Mouse (Mus musculus): ENCODE data around the gene Sema3f. TPM values are rescaled to one million over a fixed set of nuclear protein-coding genes. Genes with fewer than 3 reads are reported as not detected.
A peak's percentile ranks its signal among the peaks of the same experiment; 100 is the strongest.

Sema3f gene
- polyA plus RNA-seq, 1 experiment from 2014 or later: 6.2 TPM

DNA sequence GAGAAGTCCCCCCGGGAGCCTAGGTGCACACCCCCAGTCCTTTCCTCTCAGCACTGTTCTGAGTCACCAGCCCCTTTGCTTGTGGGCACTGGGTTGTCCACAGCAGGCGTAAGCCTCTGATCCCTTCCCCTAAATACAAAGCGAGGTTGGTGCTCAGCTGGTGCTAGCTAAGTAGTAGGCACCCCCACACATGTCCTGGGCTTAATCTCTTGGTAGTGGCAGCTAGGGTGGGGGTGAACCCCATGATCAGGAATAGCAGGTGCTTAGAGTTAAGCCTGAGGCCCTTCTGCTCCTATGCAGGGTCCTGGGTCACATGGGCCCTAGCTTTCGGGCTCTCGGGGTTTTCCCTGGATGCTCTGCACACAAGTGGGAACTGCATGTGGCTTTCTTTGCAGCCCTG, 53.1 kb downstream of the Sema3f start:
- no peak overlapping the region for H3K9ac ChIP-seq (ENCODE audit: low read length)
- H3K4me3 ChIP-seq (ENCODE audit: control insufficient read depth in 1 of 2, insufficient read depth in 1 of 2, low read depth in 1 of 2, low read length in 2 of 2): no peak overlapping the region
- H3K27ac ChIP-seq (replicated peaks in 1 of 2; ENCODE audit: control insufficient read depth in 1 of 2, insufficient read depth in 1 of 2, low read depth in 2 of 2, low read length in 2 of 2): no peak overlapping the region
- no peaks in the 10 kb centered on the region for H3K4me1 ChIP-seq (ENCODE audit: control insufficient read depth in 2 of 2, insufficient read depth in 2 of 2, low read length in 2 of 2)
- H3K27me3 ChIP-seq (ENCODE audit: control insufficient read depth, insufficient read depth, low read length): no peaks in the 10 kb centered on the region
- H3K9me3 ChIP-seq (ENCODE audit: control insufficient read depth, low read length): no peaks in the 10 kb centered on the region
- no peaks in the 10 kb centered on the region for H3K36me3 ChIP-seq (ENCODE audit: control insufficient read depth, insufficient read depth, low read length)
- 85% methylated on average over 5 of the region's 5 CpGs for WGBS
- ATAC-seq (ENCODE audit: insufficient number of reproducible peaks, insufficient read depth, low FRiP score, low read depth): no peak
- no peak overlapping the region for H3K4me2 ChIP-seq (ENCODE audit: low read length)

DNA sequence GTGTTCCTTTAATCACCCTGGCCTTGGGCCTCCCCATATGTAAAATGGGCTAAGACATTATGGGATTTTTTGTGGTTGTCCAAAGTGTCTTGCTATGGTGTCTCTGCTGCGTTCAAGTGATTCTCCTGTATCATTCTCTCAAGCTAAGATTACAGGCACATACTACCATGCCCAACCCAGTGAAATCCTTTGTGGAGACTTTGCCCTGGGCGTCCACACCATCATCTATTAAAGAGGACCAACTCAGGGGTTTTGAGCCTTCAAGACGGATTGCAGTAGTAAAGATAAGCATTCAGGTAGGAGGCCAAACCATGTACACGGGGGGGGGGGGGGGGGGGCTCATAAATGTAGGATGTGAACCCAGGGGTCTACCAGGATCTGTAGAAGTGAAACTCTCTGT, 55.7 kb downstream of the Sema3f start:
- Histone ChIP-seq H3K9me3 (ENCODE audit: control insufficient read depth, low read length) (no peaks in the 10 kb centered on the region), H3K27me3 (ENCODE audit: control insufficient read depth, insufficient read depth, low read length) (no peaks in the 10 kb centered on the region), H3K4me3 (ENCODE audit: control insufficient read depth in 1 of 2, insufficient read depth in 1 of 2, low read depth in 1 of 2, low read length in 2 of 2) (no peak overlapping the region), H3K36me3 (ENCODE audit: control insufficient read depth, insufficient read depth, low read length) (no peaks in the 10 kb centered on the region), H3K9ac (ENCODE audit: low read length) (no peak overlapping the region), H3K4me1 (ENCODE audit: control insufficient read depth in 2 of 2, insufficient read depth in 2 of 2, low read length in 2 of 2) (peaks cover 3 to 12% of the 10 kb centered on the region in 2 experiments; a peak in 3 of 4 replicates), H3K27ac (replicated peaks in 1 of 2; ENCODE audit: control insufficient read depth in 1 of 2, insufficient read depth in 1 of 2, low read depth in 2 of 2, low read length in 2 of 2) (no peak overlapping the region), H3K4me2 (ENCODE audit: low read length) (no peak overlapping the region)
- no peak for ATAC-seq (ENCODE audit: insufficient number of reproducible peaks, insufficient read depth, low FRiP score, low read depth)
- 70% methylated on average over 4 of the region's 4 CpGs for WGBS

DNA sequence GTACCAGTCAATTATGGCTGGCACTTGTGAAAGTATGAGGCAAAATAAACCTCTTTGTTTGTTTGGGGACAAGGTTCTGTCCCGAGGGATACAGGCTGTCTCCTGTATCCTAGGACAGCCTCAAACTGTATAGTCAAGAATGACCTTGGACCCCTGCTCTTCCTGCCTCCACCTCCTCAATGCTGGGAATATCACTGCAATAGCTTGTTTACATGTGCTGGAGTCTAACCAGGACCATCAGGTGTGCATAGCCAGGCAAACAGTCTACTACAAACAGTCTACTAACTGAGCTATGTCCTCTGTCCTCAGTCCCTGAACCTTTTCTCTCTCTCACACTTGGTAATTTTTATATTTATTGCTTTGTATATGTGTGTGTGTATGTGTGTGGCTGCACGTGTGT, 56.8 kb downstream of the Sema3f start:
- Histone ChIP-seq H3K27me3 (ENCODE audit: control insufficient read depth, insufficient read depth, low read length) (no peaks in the 10 kb centered on the region), H3K4me2 (ENCODE audit: low read length) (no peak overlapping the region), H3K36me3 (ENCODE audit: control insufficient read depth, insufficient read depth, low read length) (no peaks in the 10 kb centered on the region), H3K4me1 (ENCODE audit: control insufficient read depth in 2 of 2, insufficient read depth in 2 of 2, low read length in 2 of 2) (peaks cover 3 to 12% of the 10 kb centered on the region in 2 experiments; a peak in 3 of 4 replicates), H3K9ac (ENCODE audit: low read length) (no peak overlapping the region), H3K4me3 (ENCODE audit: control insufficient read depth in 1 of 2, insufficient read depth in 1 of 2, low read depth in 1 of 2, low read length in 2 of 2) (no peak overlapping the region), H3K9me3 (ENCODE audit: control insufficient read depth, low read length) (no peaks in the 10 kb centered on the region), H3K27ac (replicated peaks in 1 of 2; ENCODE audit: control insufficient read depth in 1 of 2, insufficient read depth in 1 of 2, low read depth in 2 of 2, low read length in 2 of 2) (no peak overlapping the region)
- 77% methylated on average over 2 of the region's 2 CpGs for WGBS
- no peak for ATAC-seq (ENCODE audit: insufficient number of reproducible peaks, insufficient read depth, low FRiP score, low read depth)

DNA sequence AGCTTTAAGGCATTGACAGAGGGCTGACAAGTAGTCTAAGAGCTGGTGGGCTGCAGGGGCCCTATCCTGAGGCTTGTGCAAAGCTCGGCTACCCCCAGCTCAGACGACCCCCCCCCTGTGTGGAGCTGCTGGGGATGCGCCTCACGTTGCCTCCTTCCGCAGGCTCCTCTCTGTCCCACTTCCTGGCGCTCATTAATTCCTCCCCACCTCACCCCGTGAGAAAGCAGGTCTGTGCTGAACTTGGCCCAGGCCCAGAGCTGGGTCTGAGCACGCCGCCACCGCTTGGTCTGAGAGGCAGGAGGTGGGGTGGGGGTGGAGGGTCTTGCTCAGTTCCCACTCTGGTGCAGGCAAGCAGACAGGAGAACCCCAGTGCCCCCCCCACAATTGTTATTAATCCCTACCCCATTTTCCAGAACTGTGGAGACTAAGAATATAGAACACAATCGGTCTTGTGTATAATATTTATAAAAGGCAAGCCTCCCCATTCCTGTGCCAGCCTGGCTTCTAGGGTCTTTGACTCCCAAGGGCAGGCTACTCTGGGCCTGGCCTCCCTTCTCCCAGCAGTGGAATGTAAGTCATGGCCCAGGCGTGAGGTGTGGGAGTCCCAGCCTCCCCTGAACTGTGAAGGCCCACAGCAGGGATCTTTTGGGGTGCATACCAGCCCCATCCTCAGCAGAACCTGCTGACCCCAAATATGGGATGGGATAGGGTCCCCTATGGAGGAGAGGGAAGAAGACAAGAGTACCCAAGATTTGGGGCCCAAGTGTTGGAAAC, 59.4 kb downstream of the Sema3f start:
- Histone ChIP-seq H3K27ac (replicated peaks in 1 of 2; ENCODE audit: control insufficient read depth in 1 of 2, insufficient read depth in 1 of 2, low read depth in 2 of 2, low read length in 2 of 2) (no peak overlapping the region), H3K9me3 (ENCODE audit: control insufficient read depth, low read length) (no peaks in the 10 kb centered on the region), H3K4me1 (ENCODE audit: control insufficient read depth in 2 of 2, insufficient read depth in 2 of 2, low read length in 2 of 2) (peaks cover 3 to 12% of the 10 kb centered on the region in 2 experiments; a peak in 3 of 4 replicates), H3K4me3 (ENCODE audit: control insufficient read depth in 1 of 2, insufficient read depth in 1 of 2, low read depth in 1 of 2, low read length in 2 of 2) (no peak overlapping the region), H3K36me3 (ENCODE audit: control insufficient read depth, insufficient read depth, low read length) (no peaks in the 10 kb centered on the region), H3K27me3 (ENCODE audit: control insufficient read depth, insufficient read depth, low read length) (no peaks in the 10 kb centered on the region), H3K4me2 (ENCODE audit: low read length) (no peak overlapping the region), H3K9ac (ENCODE audit: low read length) (0 out of 2 replicates have a peak overlapping the region, but pooled peaks have one; percentile 16)
- ATAC-seq (ENCODE audit: insufficient number of reproducible peaks, insufficient read depth, low FRiP score, low read depth): no peak
- WGBS: 31% methylated on average over 12 of the region's 12 CpGs

DNA sequence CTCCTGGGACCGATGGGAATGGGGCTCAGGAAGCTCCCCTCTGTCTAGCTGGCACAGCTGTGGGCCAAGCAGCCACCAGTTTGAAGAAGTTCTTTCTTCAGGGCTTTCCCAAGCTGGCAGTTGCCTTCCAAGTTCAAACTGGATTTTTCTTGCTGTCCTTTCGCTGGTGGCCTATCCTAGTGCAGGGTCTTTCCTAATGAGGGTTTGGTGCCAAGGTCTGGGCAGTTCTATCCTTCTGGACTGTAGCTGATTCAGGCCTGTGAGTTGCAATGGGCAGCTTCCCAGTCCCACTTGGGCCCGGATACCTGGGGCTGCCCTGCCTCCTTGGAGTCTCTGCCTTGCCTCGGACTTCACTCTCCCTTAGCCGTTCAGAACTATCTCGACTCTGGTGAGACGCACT, 60.0 kb downstream of the Sema3f start:
- Histone ChIP-seq H3K36me3 (ENCODE audit: control insufficient read depth, insufficient read depth, low read length) (no peaks in the 10 kb centered on the region), H3K4me2 (ENCODE audit: low read length) (no peak overlapping the region), H3K4me1 (ENCODE audit: control insufficient read depth in 2 of 2, insufficient read depth in 2 of 2, low read length in 2 of 2) (peaks cover 3 to 12% of the 10 kb centered on the region in 2 experiments; a peak in 3 of 4 replicates), H3K9me3 (ENCODE audit: control insufficient read depth, low read length) (no peaks in the 10 kb centered on the region), H3K4me3 (ENCODE audit: control insufficient read depth in 1 of 2, insufficient read depth in 1 of 2, low read depth in 1 of 2, low read length in 2 of 2) (no peak overlapping the region), H3K27me3 (ENCODE audit: control insufficient read depth, insufficient read depth, low read length) (no peaks in the 10 kb centered on the region), H3K27ac (replicated peaks in 1 of 2; ENCODE audit: control insufficient read depth in 1 of 2, insufficient read depth in 1 of 2, low read depth in 2 of 2, low read length in 2 of 2) (no peak overlapping the region), H3K9ac (ENCODE audit: low read length) (no peak overlapping the region)
- ATAC-seq (ENCODE audit: insufficient number of reproducible peaks, insufficient read depth, low FRiP score, low read depth): no peak
- 65% methylated on average over 7 of the region's 7 CpGs for WGBS

DNA sequence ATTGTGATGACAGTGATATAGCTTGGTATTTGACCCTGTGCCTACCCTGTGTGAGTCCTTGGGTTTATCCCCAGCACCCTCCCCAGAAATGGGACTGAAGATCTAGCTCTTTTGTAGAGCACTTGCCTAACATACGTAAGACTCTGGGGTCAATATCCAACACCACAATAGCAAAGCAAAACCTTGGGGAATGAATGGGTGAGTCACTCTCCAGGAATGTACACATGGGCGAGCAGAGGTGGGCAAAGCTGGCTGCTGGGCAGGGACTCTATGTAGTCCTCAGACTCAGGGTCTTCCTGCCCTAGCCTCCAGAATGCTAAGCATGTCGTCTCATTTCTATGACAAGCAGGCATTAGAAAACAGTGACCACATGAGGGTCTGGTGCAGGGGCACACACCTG, 61.5 kb downstream of the Sema3f start:
- Histone ChIP-seq H3K27ac (replicated peaks in 1 of 2; ENCODE audit: control insufficient read depth in 1 of 2, insufficient read depth in 1 of 2, low read depth in 2 of 2, low read length in 2 of 2) (no peak overlapping the region), H3K4me2 (ENCODE audit: low read length) (no peak overlapping the region), H3K4me3 (ENCODE audit: control insufficient read depth in 1 of 2, insufficient read depth in 1 of 2, low read depth in 1 of 2, low read length in 2 of 2) (no peak overlapping the region), H3K27me3 (ENCODE audit: control insufficient read depth, insufficient read depth, low read length) (no peaks in the 10 kb centered on the region), H3K9ac (ENCODE audit: low read length) (no peak overlapping the region), H3K4me1 (ENCODE audit: control insufficient read depth in 2 of 2, insufficient read depth in 2 of 2, low read length in 2 of 2) (peaks cover 4 to 16% of the 10 kb centered on the region in 2 experiments; a peak in 3 of 4 replicates), H3K9me3 (ENCODE audit: control insufficient read depth, low read length) (no peaks in the 10 kb centered on the region), H3K36me3 (ENCODE audit: control insufficient read depth, insufficient read depth, low read length) (no peaks in the 10 kb centered on the region)
- WGBS: 35% methylated on average over 3 of the region's 3 CpGs
- no peak for ATAC-seq (ENCODE audit: insufficient number of reproducible peaks, insufficient read depth, low FRiP score, low read depth)

DNA sequence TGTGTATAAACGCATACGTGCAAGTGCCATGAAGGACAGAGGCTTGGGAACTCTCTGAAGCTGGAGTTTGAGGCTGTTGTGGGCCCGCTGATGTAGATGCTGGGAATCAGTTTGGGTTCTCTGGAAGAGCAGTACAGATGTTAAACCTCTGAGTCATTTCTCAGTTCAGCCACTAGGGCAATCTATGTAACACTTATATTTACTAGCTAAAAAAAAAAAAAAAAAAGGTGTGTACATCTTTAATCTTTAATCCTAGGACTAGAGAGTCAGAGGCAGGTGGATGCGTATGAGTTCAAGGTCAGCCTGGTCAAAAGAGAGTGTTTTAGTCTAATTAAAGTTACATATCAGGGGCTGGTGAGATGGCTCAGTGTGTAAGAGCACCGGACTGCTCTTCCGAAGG, 63.3 kb downstream of the Sema3f start:
- H3K4me3 ChIP-seq (ENCODE audit: control insufficient read depth in 1 of 2, insufficient read depth in 1 of 2, low read depth in 1 of 2, low read length in 2 of 2): no peak overlapping the region
- H3K4me2 ChIP-seq (ENCODE audit: low read length): no peak overlapping the region
- no peak overlapping the region for H3K27ac ChIP-seq (replicated peaks in 1 of 2; ENCODE audit: control insufficient read depth in 1 of 2, insufficient read depth in 1 of 2, low read depth in 2 of 2, low read length in 2 of 2)
- H3K9me3 ChIP-seq (ENCODE audit: control insufficient read depth, low read length): no peaks in the 10 kb centered on the region
- H3K4me1 ChIP-seq (ENCODE audit: control insufficient read depth in 2 of 2, insufficient read depth in 2 of 2, low read length in 2 of 2): peaks cover 4 to 16% of the 10 kb centered on the region in 2 experiments; a peak in 3 of 4 replicates
- WGBS: 74% methylated on average over 6 of the region's 6 CpGs
- no peaks in the 10 kb centered on the region for H3K36me3 ChIP-seq (ENCODE audit: control insufficient read depth, insufficient read depth, low read length)
- H3K9ac ChIP-seq (ENCODE audit: low read length): no peak overlapping the region
- no peaks in the 10 kb centered on the region for H3K27me3 ChIP-seq (ENCODE audit: control insufficient read depth, insufficient read depth, low read length)
- no peak for ATAC-seq (ENCODE audit: insufficient number of reproducible peaks, insufficient read depth, low FRiP score, low read depth)

Measured in heart, embryonic 14.5 days (tissue).